Mouse (Mus musculus): Measurements from ENCODE around the gene Glrx2. TPM values are rescaled to one million over a fixed set of nuclear protein-coding genes. Genes with fewer than 3 reads are reported as not detected.

Gene Glrx2
- total RNA-seq, 2 experiments from 2014 or later: 114 to 117 TPM

DNA sequence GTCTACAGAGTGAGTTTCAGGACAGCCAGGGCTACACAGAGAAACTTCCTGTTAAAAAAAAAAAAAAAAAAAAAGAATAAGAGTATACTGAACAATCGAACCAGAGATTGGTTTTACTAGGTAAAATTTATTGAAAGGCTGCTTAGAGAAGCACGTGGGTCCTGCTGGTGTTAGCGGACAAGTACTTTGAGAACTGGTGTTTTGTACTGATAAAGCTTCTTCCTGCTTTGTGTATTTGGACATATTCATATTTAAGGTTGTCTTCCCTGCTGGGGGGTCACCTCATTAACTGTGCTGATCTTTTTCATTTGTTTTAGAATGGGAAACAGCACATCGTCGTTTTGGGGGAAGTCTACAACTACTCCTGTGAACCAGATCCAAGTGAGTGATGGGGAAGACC, 25.2 kb downstream of the Glrx2 start:
- DNase-seq (ENCODE audit: low spot score in 2 of 2): no peak

DNA sequence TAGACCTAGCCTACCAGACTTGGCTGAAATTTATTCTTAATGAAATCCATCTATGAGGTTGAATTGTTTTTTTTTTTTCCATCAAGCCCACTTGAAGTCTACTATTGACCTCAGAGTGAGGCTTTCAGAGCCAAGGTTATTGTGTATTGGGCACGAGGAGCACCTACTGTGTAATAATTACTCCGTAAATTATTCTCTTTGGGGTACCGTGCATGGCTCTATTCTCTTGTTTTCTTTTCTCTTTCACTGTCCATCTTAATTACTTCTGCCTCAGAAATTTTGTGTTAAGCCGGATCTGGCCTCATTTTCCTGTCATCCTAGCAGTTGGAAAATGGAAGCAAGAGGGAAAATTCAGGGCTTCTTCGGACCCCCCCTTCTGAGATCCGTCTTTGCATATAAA, 26.0 kb downstream of the Glrx2 start:
- no peak for DNase-seq (ENCODE audit: low spot score in 2 of 2)

DNA sequence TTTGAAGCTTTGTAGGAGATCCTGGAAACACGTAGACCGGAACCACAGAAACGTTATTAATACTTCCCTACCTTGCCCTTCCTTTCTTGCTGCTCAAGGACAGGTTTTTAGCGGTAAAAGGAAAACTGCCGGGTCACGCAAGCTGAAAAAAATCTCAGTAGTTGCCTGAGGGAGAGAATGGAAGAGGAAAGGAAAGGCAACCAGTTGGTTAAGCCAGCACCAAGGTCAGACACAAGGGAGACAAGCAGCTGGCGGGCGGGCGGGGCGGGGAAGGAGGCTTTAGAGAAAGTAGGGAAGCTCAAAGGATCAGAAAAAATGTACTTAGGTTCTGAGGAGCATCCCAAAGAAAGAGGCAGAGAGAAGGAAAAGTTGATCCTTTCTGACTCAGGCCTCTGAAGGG, 29.7 kb downstream of the Glrx2 start:
- no peak for DNase-seq (ENCODE audit: low spot score in 2 of 2)

- DNase-seq (ENCODE audit: low spot score in 2 of 2): no peak
Measured at GRCm38 (mm10) chr1:143762159-143762558, 46.0 kb downstream of the Glrx2 start.

DNA sequence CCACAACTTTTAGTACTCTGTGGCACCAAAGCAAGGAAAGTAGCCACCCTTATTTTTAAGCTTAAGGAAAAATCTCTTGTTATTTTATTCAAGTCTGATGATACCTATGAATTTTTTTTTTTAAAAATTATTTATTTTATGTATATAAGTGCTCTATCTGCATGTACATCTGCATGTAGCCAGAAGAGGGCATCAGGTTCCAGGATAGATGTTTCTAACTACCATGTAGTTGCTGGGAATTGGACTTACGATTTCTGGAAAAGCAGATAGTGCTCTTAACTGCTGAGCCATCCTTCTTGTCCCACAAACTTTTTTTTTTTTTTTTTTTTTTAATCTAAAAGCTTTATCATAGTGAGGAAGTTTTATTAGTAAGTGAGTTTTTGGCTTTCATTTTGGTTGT, 48.3 kb downstream of the Glrx2 start:
- DNase-seq (ENCODE audit: low spot score in 2 of 2): no peak

- no peak for DNase-seq (ENCODE audit: low spot score in 2 of 2)
Measured at GRCm38 (mm10) chr1:143765801-143766200, 49.7 kb downstream of the Glrx2 start.

DNA sequence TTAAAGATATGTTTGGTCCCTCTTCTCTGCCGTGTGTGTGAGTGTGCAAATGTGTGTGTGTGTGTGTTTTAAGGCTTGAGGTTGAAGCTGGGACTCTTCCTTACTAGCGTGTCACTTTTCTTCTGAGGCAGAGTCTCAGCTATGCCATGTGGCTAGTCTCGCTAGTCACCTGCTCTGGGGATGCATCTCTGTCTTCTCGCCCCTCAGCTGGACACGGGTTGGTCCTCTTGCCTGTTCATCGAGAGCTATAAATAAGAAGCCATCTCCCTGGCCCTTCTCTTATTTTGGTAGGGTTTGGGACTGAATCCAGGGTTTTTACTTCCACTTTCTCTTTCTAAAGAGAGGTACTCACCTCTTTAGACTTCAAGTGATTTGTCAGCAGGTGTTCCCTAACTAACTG, 50.1 kb downstream of the Glrx2 start:
- DNase-seq (ENCODE audit: low spot score in 2 of 2): no peak

- DNase-seq (ENCODE audit: low spot score in 2 of 2): no peak
Measured at GRCm38 (mm10) chr1:143770444-143771109, 54.4 kb downstream of the Glrx2 start.

DNA sequence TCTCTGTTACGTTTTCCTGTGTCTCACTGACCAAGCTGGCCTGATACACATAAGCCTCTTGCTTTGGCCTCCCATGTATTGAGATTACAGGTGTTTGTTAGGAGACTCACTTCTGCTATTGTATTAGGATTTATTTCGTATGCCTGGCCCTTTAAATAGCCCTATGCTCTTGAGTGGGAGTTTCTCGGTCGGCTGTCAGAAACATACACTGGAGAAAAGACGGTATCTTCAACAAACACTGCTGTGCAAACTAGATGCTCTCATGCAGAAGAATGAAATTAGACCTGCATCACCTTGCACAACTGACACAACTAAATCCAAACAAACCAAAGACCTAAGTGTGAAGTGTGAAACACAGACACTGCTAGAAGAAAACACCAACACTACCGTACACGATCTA, 56.9 kb downstream of the Glrx2 start:
- DNase-seq (ENCODE audit: low spot score in 2 of 2): no peak

- DNase-seq (ENCODE audit: low spot score in 2 of 2): peak in 1 of 2 experiments; percentile 12
Measured at GRCm38 (mm10) chr1:143773909-143774308, 57.8 kb downstream of the Glrx2 start.

- peak; percentile 99 to 100 for DNase-seq (ENCODE audit: low spot score in 2 of 2)
Measured at GRCm38 (mm10) chr1:143776446-143777411, 60.6 kb downstream of the Glrx2 start, which contains the start of the genes Trove2 and Uchl5. Gene Trove2 (minus strand): TSS chr1:143777068. Gene Uchl5 (plus strand): TSS chr1:143777272.

- DNase-seq (ENCODE audit: low spot score in 2 of 2): no peak
Measured at GRCm38 (mm10) chr1:143777558-143778218, 61.5 kb downstream of the Glrx2 start.

DNA sequence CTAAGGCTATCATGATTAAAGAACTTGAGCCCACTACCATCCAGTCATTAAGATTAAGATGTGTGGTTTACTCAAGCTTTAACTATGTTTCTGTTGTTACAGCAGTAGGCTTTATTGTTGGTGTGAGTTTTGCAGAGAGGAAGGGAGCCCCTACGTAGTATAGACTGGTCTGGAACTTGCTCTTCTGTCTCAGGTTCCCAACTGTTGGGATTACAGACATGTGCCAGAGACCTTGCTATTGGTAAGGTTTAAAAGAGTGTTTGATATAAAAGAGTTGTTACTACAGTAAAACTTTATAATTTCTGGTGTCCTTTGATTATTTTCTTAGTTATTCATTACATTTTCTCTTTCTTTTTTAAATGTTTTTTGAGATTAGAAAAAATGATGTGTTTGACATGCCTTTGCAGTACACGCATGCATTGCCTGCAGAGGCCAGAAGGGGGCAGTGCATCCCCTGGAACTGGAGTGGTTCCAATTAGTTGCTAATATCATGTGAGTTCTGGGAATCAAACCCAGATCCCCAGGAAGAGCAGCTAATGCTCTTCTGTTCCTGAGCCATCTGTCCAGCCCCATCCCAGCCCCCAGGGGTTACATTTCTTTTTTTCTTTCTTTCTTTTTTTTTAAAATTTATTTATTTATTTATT, 72.6 kb downstream of the Glrx2 start:
- no peak for DNase-seq (ENCODE audit: low spot score in 2 of 2)

Other genes starting within 250 kb of the Glrx2 start
- gene B3galt2, start 75.7 kb upstream of the Glrx2 start, total RNA-seq (2021): 10 to 100 TPM; 14.7 to 16.5 TPM
- gene Cdc73, start 13.4 kb upstream of the Glrx2 start, total RNA-seq (2021): 10 to 100 TPM; 68.1 to 76.1 TPM
- gene Trove2, start 60.7 kb downstream of the Glrx2 start, total RNA-seq (2021): 10 to 100 TPM; 30.6 to 32.0 TPM
- 10 to 100 TPM; 40.7 to 43.4 TPM for gene Uchl5, start 60.9 kb downstream of the Glrx2 start, total RNA-seq (2021)

All from left cerebral cortex, adult 18-20 months (tissue).